Mouse (Mus musculus): ENCODE results near the gene Rnase1.
"Not testable (repeated sequence)": the region's sequence is repeated elsewhere in the genome, so short reads cannot be mapped to it uniquely, and the experiment has no call there.

Gene Rnase1

DNA sequence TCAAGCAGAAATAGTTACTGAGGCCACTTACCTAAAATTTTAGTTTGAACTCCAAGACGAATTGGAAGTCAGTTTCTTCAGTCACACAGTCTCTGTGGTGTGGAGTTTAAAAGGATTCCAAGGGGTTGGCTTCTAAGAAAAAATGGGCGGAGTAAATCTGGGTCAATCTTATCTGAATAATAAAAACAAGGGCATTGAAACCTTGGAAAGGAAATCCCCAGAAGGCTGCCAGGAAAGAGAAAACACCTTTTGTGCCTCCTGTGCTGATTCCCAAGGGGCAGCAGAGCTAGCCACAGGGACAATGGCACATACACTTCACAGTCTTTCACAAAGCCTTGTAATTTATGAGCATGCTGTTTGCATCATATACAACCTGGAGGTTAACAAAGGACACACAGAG, at the start of gene Rnase1:
TSS of gene Rnase1 (minus strand) at position 101 of the 400 bp plus-strand sequence.
- DNase-seq, result no peak

DNA sequence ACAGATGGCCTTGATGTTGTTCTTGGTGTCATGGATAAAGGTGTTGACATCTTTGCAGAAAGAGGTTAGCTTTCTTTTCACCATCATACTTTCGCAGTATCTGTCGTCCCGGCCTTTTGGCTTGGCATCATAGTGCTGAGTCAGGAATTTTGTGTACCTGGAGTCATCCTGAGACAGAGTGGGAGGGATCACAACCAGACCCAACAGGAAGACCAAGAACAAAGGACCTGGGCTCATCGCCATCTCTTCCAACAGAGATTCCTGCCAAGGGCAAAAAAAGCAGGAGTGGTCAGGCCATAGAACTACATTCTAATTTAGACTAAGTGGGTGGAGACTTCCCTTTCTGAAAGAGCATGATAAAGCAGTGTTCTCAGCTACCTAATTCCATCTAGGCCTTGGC, 49.1 kb upstream of the Rnase1 start:
- DNase-seq, result no peak

DNA sequence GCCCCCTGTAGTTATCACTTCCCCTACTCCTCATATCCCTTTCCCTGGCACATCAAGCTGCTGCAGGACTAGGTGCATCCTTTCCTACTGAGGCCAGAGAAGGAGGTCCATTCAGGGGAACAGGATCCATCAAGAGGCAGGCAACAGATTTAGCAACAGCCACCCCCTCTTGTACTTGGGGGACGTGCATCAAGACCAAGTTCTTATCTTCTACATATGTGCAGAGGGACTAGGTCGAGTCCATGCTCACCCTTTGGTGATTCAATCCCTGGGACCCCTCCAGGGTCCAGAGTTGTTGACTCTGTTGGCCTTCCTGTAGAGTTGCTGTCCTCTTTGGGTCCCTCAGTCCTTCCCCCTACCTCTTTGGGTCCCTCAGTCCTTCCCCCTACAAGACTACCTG, 34.5 kb upstream of the Rnase1 start:
- not testable (repeated sequence) for DNase-seq

DNA sequence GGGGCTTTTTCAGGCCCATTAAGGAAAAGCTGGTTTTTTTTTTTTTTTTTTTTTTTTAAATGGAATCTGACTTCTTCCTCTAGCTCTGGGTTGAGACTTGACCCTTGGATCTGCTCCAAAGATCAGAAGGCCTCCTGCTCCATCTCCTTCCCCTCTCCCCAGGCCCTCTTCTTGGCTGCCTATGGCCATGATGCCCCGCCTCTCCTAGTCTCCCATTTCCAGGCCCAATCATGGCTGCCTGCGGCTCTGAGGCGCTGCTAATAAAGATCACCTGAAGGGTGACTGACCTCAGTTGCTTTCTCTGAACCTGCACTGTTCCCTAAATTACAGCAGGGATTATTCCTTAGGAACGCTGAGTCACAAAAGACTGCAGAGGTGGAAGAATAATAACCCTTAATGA, 27.3 kb upstream of the Rnase1 start:
- no peak for DNase-seq

DNA sequence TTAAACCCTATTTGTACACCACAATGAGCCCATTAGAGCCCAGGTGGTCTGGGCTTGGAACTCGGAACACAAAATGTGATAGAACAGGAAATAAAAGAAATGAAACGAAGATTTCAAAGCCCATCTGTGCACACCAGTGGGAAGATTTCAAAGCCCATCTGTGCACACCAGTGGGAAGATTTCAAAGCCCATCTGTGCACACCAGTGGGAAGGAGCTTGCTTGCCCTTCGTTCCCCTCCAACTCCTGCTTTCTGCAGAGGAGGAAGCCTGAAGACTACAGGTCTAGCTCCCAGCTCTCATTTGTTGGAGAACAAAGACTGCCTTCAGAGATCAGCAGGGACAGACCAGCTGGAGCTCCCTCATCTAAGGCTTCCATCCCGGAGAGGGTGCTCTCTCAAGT, 26.4 kb upstream of the Rnase1 start:
- DNase-seq, result not testable (repeated sequence)

DNA sequence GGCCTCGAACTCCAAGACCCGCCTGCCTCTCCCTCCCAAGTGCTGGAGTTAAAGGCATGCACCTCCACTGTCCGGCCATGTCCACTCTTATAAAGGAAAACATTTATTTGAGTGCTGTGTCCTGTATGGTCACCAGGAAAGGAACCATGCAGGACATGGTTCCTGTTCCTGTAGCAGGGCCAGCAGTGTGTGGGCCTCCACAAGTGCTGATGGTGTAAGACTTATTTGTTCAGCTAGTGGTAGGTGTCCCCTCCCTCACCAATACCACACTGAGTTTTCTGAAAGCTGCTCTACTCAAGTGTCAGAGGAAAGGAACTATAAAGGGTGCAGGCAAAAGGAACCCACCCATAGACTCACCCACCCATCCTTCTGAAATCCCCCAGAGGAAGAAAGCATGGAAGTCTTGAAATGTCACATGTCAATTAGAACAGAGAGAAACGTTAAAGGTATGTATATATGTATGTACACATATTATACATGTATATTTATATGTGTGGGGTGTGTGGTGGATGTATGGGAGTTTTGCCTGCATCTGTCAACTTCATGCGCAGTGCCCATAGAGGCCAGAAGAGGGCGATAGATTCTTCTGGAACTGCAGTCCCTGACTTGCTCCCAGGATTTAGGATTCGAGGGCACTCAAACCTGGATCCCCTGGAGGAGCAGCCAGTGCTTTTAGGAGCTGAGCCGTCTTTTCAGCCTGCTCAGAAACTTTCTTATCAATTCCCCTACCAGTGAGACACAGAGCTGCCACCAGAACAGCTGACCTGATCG, 25.7 kb upstream of the Rnase1 start:
- not testable (repeated sequence) for DNase-seq

DNA sequence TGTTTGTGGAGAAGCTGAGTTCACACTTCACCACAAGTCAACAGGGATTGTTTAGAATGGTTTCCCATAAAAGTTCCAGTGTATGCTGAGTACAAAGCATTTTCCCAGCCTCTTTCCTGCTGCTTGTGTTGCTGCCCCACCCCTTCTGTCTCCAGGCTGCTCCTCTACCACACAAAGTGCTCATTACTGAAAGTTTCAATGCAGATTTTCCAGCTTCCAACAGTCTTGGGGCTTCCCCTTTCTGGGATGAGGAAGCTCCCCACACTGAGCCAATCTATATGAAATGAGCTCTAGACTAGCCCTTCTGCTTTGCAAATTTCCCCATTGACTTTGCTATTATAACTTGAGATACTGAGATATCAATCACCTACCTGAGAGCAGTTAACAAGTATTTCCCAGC, 19.5 kb upstream of the Rnase1 start:
- DNase-seq, result no peak

DNA sequence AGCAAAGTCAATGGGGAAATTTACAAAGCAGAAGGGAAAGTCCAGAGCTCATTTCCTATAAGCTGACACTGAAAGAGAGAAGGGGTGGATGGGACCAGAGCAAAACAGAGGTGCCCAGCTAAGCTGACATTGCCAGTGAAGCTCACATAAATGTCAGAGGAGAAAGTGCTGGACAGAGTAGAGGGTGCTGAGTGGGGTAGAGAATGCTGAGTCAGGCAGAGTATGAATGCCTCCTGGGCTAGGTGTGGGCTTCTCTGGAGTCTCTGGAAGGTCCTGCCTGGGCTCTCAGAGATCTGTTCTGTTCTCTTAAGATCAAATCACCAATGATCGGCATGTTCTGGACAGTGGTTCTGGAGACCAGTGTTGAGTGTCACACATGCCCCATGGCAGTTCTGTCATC, 18.9 kb upstream of the Rnase1 start:
- no peak for DNase-seq

DNA sequence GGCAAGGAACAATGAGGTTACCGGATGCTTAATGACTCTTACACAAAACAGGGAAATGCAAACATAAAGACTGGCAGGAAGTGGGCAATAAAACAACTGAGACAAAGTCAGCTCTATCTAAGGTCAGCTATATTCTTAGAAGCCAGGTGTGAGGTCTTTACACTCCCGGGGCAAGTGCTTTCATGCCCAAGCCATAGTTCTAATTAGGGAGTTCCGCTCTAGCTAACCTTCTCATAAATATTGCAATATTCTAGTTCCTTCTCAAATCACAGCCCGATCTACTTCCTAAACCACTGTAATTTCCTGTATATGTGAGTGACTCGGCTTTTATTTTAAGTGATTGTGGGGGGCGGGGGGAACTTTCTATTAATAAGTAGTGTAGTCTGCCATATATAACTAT, 16.7 kb upstream of the Rnase1 start:
- DNase-seq, result not testable (repeated sequence)

DNA sequence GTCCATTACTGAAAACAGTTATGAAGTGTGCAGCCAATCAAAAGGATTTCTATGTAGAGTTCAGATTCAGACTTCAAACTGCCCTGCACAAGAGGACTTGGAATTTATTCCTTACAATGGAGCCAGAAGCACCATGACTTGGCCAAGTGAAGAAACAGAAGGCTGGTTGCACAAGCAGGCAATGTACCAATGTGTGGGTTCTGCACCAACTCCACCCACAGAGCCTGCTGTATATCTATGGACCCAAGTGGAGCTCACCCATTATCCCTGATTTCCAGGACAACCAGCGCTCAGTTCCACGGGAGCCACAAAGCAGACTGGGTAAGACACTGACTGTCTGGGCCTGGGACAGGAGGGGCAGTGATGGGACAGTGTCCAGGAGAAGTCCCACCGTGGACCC, 15.4 kb upstream of the Rnase1 start, which contains the start of gene Rnase2b:
TSS of gene Rnase2b (plus strand) at position 285 of the 400 bp plus-strand sequence.
- not testable (repeated sequence) for DNase-seq

DNA sequence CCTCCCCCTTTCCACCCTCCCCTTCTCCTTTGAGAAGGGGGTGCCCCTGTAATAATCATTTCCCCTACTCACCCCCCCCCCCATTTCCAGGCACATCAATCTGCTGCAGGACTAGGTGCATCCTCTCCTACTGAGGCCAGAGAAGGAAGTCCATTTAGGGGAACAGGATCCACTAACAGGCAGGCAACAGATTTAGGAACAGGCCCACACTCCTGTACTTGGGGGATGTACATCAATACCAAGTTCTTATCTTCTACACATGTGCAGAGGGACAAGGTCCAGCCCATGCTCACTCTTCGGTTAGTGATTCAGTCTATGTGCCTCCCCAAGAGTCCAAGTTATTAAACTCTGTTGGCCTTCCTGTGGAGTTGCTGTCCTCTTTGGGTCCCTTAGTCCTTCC, 10.5 kb upstream of the Rnase1 start:
- DNase-seq, result no peak

DNA sequence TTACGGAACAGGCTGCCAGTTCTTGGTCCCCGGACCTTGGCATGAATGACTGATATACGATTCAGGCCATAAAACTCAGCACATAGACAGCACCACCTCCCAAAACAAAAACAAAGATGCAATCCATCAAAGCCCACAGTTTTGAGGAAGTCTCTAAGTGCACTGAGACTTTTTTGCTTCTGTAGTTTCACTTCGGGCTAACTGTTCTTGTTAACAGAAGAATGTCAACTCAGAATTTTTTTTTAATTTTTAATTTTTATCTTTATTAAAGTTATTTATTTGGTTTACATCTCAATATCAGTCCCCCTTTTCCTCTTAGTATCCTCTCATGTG, 10.1 kb upstream of the Rnase1 start:
- DNase-seq, result no peak

DNA sequence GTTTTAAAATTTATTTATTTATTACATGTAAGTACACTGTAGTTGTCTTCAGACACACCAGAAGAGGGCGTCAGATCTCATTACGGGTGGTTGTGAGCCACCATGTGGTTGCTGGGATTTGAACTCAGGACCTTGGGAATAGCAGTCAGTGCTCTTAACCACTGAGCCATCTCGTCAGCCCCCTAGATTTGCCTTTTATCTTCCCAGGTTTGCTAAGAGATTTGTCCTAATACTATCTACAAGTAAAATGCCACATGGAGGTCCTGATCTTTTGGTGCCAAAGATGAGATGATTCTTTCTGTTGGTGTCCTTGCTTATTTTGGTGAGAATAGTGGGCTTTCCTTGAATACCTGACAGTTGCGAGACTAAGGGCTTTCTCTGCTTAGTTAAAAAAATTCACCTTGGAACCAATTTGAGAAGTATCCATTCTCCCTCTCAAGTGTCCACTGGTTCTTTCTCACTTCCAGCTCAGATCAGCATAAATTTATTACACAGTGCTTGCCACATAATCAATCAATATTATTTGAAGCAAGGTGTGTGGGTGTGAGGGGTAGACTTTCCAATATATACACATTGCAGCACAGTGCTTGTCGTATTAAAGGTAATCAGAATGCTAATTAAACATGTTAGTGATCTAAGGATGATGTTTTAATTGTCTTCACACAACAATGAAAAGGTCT, 9.6 kb upstream of the Rnase1 start:
- DNase-seq, result no peak

DNA sequence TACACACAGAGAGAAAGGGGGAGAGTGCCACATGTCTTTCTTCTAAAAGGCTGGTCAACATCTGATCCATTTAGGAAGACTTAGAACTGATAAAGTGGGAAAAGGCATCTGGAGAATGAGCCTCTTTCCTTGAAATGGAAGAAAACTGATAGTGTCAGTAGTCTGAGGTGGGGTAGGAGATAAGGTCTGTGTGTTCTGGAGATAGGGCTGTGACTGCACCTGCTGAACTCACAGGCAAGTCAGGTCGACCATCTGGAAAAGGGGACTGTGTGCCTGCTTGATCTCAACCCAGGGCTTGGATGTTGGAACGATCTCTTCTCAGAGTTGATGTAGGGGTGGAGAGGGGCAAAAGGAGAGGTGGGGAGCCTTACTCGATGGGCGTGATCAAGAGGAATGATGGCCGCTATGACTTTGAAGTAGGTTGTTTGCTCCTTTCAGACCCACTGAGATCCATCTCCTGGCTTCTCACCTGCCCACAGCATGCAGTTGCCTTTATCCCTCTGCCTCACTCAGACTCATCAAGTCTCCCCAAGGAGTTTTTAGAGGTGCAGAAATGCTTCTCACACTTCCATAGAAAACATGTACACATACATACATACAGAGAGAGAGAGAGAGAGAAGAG, 5.8 kb upstream of the Rnase1 start:
- DNase-seq, result no peak

DNA sequence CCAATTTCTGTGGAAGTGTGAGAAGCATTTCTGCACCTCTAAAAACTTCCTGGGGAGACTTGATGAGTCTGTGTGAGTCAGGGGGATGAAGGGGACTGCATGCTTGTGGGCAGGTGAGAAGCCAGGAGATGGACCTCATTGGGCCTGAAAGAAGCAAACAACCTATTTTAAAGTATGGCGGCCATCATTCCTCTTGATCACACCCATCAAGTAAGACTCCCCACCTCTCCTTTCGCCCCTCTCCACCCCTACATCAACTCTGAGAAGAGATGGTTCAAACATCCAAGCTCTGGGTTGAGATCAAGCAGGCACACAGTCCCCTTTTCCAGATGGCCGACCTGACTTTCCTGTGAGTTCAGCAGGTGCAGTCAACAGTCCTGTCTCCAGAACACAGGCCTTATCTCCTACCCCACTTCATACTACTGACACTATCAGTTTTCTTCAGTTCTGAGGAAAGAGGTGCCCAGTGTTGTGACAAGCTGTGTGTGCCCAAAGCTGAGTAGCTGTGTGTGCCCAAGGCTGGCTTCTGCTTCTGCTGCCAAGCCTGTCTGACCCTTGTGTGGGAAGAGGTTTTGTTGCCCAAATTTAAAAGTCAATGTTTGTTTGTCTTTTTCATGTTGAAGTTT, 3.7 kb upstream of the Rnase1 start:
- DNase-seq, result no peak

DNA sequence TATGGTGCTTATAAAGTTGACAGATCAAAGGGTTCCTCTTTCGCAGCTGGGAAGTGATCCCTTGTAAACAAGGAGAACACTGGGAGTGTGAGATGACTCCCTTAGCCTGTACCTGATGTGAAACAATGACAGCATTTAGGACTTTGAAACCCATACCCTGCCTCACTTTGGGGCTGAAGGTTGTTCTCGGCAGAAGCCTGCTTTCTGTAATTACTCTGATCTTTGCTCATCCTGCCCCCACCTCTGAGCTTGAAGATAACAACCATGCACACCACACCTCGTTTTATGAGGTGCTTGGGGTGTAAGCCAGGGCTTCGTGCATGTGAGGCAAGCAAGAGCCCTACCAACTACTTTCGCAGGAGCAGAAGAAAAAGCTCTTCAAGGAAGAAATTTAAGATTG, 2.6 kb upstream of the Rnase1 start:
- DNase-seq, result no peak

DNA sequence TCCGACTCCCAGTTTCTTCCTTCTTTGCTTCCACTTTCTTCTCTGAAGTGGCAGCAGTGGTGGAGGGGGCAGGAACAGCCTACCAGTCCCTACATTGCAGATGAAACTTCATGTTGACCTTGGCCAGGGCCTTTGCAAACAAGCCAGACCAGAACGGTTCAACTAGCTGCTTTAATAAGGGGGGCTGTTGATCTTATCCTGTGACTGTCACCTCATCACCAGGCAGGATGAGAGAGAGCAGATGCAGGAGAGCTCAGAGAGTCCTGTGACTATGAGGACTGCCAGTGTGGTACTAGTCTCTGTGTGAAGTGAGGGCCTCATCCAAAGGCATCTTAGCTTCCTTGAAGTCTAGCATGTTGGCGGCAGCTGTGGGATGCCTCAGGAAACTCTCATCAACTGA, 1.4 kb upstream of the Rnase1 start:
- no peak for DNase-seq

DNA sequence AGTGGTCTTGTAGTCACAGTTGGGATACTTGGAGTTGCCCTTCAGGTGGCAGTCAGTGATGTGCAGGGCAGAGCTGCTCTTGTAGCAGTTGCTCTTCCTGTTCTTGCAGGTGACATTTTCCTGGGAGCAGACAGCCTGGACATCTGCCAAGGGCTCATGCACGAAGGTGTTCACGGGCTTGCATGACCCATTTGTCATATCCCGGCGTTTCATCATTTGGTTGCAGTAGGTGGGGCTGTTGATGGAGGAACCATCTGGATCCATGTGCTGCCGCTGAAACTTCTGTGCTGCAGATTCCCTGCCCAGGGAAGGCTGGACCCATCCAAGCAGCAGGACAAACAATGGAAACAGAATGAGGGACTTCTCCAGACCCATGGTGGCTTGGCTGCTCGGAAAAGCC, 1.1 kb downstream of the Rnase1 start:
- no peak for DNase-seq

DNA sequence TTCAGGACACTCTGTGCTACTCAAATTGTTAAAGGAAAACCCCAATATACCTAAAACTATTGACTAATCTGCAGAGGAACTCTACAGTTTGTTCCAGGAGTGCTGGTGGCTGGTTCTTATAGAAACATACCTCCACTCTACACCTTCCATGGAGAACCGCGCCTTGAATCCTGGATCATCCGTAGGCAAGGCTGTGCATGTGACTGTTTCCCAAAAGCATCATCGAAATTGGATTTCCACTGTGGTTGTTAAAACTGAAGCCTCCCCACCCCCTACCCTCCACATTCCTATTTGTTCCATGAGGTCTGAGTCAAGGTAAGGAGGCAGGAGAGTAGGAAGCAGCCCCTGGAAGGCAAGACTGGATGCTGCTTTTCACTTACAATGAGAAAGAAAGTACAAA, 2.1 kb downstream of the Rnase1 start:
- DNase-seq, result no peak

DNA sequence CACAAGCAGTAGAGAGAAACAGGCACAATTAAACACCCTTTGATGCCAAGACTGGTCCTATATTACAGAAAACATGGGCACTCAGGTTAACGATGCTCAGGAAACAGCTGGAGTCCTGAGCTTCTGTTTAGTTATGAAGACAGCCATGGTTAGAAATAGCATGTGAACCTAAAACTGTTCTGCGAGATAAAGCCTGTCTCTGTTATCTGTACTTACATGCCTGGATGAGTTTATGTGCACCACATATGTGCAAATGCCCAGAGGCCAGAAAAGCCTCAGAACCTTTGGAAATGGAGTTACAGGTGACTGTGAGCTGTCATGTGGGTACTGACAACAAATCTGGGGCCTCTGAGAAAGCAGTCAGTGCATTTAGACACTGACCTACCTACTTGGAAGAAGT, 2.6 kb downstream of the Rnase1 start:
- DNase-seq, result no peak

DNA sequence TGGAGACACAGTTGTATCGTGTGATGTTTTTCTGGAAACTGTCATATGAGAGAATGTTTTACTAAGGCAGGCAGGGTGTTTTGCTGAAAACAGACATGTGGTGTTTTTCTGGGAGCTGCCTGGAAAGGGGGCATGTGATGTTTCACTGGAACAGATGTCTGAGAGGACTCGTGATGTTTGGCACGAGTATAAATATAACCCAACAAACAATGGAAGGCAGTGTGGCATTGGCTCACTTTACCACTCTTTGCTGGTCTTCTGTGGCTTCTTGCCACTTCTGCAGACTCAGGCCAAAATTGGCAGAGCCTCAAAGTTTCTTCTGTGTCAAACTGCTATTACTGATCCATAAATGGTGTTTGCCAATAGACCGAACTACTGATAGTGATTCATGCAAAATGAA, 3.3 kb downstream of the Rnase1 start:
- DNase-seq, result no peak

DNA sequence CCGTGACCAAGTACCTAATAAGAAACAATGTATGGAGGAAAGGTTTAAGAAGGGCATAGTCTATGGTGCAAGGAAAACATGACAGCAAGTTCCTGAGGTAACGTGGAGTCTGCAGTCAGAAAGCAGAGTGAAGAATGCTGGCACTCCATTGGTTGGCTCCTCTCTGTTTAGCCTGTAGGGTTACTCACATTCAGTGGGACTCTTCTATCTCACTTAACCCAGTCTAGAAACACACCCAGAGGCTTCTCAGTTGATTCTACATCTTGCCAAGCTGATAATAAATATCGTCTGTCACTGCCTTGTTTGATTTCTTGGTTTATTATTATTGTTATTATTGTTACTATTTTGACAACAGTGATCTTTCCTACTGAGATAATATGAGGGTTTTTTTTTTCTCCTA, 4.0 kb downstream of the Rnase1 start:
- DNase-seq, result no peak

DNA sequence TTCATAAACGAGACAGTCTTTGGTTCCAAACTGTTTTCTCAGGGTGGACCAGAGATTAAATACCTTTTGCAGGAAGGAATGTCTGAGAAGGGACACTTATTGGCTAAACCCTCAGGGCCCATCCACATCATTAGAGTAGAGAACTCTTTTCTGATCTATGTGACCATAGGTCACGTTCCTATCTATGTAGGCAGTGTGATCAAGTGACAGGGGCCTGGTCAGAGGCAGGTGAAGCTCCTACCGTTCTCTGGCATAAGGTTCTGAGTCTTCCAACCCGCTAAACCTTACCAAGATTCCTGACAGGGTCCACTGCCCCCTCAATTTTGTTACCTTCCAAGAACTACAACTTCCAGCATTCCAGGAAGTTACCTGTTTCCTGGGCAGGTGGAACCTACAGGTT, 4.5 kb downstream of the Rnase1 start:
- DNase-seq, result no peak

DNA sequence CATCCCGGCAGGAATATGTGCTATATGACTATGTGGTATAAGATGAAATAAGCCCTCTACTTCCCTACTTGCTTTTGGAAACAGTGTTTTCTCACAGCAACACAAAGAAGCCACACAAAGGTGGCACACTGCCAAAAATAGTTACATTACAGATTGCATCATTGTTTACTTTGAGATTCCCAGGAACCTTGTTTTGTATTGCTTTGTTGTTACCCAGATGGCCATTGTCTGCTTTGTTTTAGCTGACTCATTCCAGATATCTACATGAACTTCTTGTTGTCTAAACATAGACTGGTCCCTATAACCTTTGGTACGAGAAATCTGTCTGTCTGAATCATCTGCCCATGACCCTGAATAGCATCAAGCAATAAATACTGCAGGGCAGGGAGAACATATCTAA, 6.2 kb downstream of the Rnase1 start:
- DNase-seq, result no peak
